9 mouse cellular contexts compared by ENCODE assay signal in the genomic region with DNA sequence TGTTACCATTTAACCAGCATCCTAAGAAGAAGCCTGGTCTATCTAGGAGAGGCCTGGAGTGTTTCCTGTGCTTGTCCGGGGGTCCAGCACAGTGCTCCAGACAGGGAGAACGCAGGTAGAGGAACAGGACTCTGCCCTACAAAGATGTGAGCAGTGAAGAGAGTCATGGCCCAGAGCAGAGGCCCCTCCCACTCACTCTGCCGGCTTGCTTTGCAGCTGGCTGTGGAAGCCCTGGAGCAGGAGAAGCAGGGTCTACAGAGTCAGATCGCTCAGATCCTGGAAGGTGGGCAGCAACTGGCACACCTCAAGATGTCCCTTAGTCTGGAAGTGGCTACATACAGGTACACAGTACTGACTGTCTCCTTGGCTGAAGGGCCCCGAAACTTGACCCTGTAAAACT. TPM values are rescaled to one million over a fixed set of nuclear protein-coding genes. Genes with fewer than 3 reads are reported as not detected.
DNase-seq lines count a peak whose midpoint lies in the region; ATAC-seq and TF ChIP-seq lines count a peak whose summit lies in the region.
"Had no signal": no experiment of that assay in that cellular context is flagged by ENCODE, and none has a peak within 500 bp of the region (broad histone marks: within the 10 kb centered on the region; RNA-seq: fewer than 3 reads in every experiment).

No protein-coding gene starts in this region.

- TF ChIP-seq CTCF in brain, embryonic 14.5 days (IDR thresholded peaks at IDR 0.05; ENCODE audit: borderline replicate concordance, extremely low read depth, insufficient read depth, insufficient read length) = no peak

- H3K9ac ChIP-seq in heart, embryonic 11.5 days (ENCODE audit: low read depth, low read length) = peak overlapping the region; percentile 81
- peak overlapping the region; percentile 69 for H3K9ac ChIP-seq in hindbrain, embryonic 14.5 days
- H3K9ac ChIP-seq in midbrain, embryonic 13.5 days (replicated peaks) = peak overlapping the region; percentile 89

- H3K36me3 ChIP-seq in heart, embryonic 11.5 days (ENCODE audit: control insufficient read depth, insufficient read depth, low read length) = peaks cover 6% of the 10 kb centered on the region; the same call in 1 of the 2 replicates
- peaks cover 6% of the 10 kb centered on the region; the same call in 1 of the 2 replicates for H3K36me3 ChIP-seq in hindbrain, embryonic 14.5 days (replicated peaks; ENCODE audit: control insufficient read depth, insufficient read depth)
- peaks cover 21% of the 10 kb centered on the region for H3K36me3 ChIP-seq in midbrain, embryonic 13.5 days

- H3K27me3 ChIP-seq in heart, embryonic 11.5 days (ENCODE audit: control insufficient read depth, insufficient read depth, low read length) = peaks cover 19% of the 10 kb centered on the region
- no peaks in the 10 kb centered on the region for H3K27me3 ChIP-seq in hindbrain, embryonic 14.5 days (ENCODE audit: control insufficient read depth, insufficient read depth, low read length)
- H3K27me3 ChIP-seq in midbrain, embryonic 13.5 days = no peaks in the 10 kb centered on the region

- H3K4me3 ChIP-seq in heart, embryonic 11.5 days (ENCODE audit: low read depth, low read length) = peak overlapping the region; percentile 67
- H3K4me3 ChIP-seq in hindbrain, embryonic 14.5 days (replicated peaks; ENCODE audit: low read length) = peak overlapping the region; percentile 47
- H3K4me3 ChIP-seq in midbrain, embryonic 13.5 days (replicated peaks) = peak overlapping the region; percentile 70

- intact Hi-C loops in heart, postnatal 10 days (cut with DNase I) = no loop called here

- peaks cover 39% of the 10 kb centered on the region for H3K4me1 ChIP-seq in heart, embryonic 11.5 days (ENCODE audit: control insufficient read depth, insufficient read depth, low read length)
- H3K4me1 ChIP-seq in hindbrain, embryonic 14.5 days (replicated peaks; ENCODE audit: control insufficient read depth, insufficient read depth, low read length) = peaks cover 27% of the 10 kb centered on the region; the same call in 1 of the 2 replicates
- H3K4me1 ChIP-seq in midbrain, embryonic 13.5 days (replicated peaks) = peaks cover 55% of the 10 kb centered on the region

- 27% methylated on average over 5 of the region's 5 CpGs for WGBS in heart, embryonic 11.5 days (ENCODE audit: insufficient replicate concordance)
- WGBS in hindbrain, embryonic 14.5 days = 13% methylated on average over 5 of the region's 5 CpGs
- 14% methylated on average over 5 of the region's 5 CpGs for WGBS in midbrain, embryonic 13.5 days

- no peaks in the 10 kb centered on the region for H3K9me3 ChIP-seq in heart, embryonic 11.5 days (replicated peaks; ENCODE audit: control insufficient read depth, low read length)
- H3K9me3 ChIP-seq in hindbrain, embryonic 14.5 days (ENCODE audit: control insufficient read depth, low read length) = no peaks in the 10 kb centered on the region
- no peaks in the 10 kb centered on the region for H3K9me3 ChIP-seq in midbrain, embryonic 13.5 days

- no peak overlapping the region for H3K27ac ChIP-seq in heart, embryonic 11.5 days (ENCODE audit: low read depth, low read length)
- H3K27ac ChIP-seq in hindbrain, embryonic 14.5 days = peak overlapping the region; percentile 78
- H3K27ac ChIP-seq in midbrain, embryonic 13.5 days = peak overlapping the region; percentile 90

- DNase-seq in heart, postnatal 10 days = no peak
- peak; percentile 49 for DNase-seq in brain, embryonic 14.5 days (ENCODE audit: low read depth)
- DNase-seq in hindbrain, embryonic 14.5 days (ENCODE audit: low spot score) = no peak
- no peak for DNase-seq in cerebellum, postnatal 4 days (ENCODE audit: low spot score in 2 of 2)

- peak overlapping the region; percentile 95 for H3K4me2 ChIP-seq in heart, embryonic 11.5 days
- peak overlapping the region; percentile 78 for H3K4me2 ChIP-seq in hindbrain, embryonic 14.5 days (replicated peaks)
- peak overlapping the region; percentile 94 for H3K4me2 ChIP-seq in midbrain, embryonic 13.5 days (replicated peaks)

- TF ChIP-seq POLR2A in brain, embryonic 14.5 days (IDR thresholded peaks at IDR 0.05; ENCODE audit: borderline replicate concordance, extremely low read depth, insufficient read depth, insufficient read length, poor library complexity, severe bottlenecking) = no peak

- no peak for ATAC-seq in heart, embryonic 11.5 days (replicated peaks; ENCODE audit: insufficient number of reproducible peaks, low FRiP score, low TSS enrichment)
- ATAC-seq in hindbrain, embryonic 14.5 days (ENCODE audit: low FRiP score) = no peak
- ATAC-seq in midbrain, embryonic 13.5 days = no peak
- ATAC-seq in megakaryocyte-erythroid progenitor cell, adult 5-6 weeks (replicated peaks; ENCODE audit: low FRiP score, low TSS enrichment, poor library complexity, severe bottlenecking) = no peak
- no peak for ATAC-seq in megakaryocyte, adult 5-6 weeks (ENCODE audit: poor library complexity, severe bottlenecking)

RNA-seq across cellular contexts. Expression of a gene that starts 1.9 kb away (rescaled TPM):
- polyA plus RNA-seq in heart, embryonic 11.5 days (2014; fragmentation: Nextera tagmentation; extraction: Ambion mirVana) = 11.1 and 15.1 TPM in 2 replicates
- 10 to 100 TPM; 56.4 to 62.4 TPM for total RNA-seq in heart, postnatal 10 days (2021)
- polyA plus RNA-seq in brain, embryonic 14.5 days (2012; rRNA removed) = 29.1 and 44.3 TPM in 2 replicates
- polyA plus RNA-seq in hindbrain, embryonic 14.5 days (2014; fragmentation: Nextera tagmentation; extraction: Ambion mirVana) = 20.5 and 20.7 TPM in 2 replicates
- 61.9 and 77.6 TPM in 2 replicates for polyA plus RNA-seq in midbrain, embryonic 13.5 days (2015; fragmentation: Nextera tagmentation; extraction: Ambion mirVana)
- not detected in 2 replicates for total RNA-seq in megakaryocyte-erythroid progenitor cell, adult 5-6 weeks (2014; fragmentation: Nextera tagmentation)
- total RNA-seq in megakaryocyte-erythroid progenitor cell, adult 5-6 weeks (2017) = 0.84 TPM in 1 of 2 replicates, not detected in the other
- not detected in 2 replicates for total RNA-seq in megakaryocyte, adult 5-6 weeks (2015)
- total RNA-seq in megakaryocyte, adult 5-6 weeks (2017) = not detected in 2 replicates

RNA-seq across cellular contexts. Expression of a gene that starts 24.3 kb away (rescaled TPM):
- polyA plus RNA-seq in heart, embryonic 11.5 days (2014; fragmentation: Nextera tagmentation; extraction: Ambion mirVana) = 24.1 and 25.1 TPM in 2 replicates
- under 1 TPM; 0.57 to 0.81 TPM for total RNA-seq in heart, postnatal 10 days (2021)
- 20.0 and 33.4 TPM in 2 replicates for polyA plus RNA-seq in brain, embryonic 14.5 days (2012; rRNA removed)
- polyA plus RNA-seq in hindbrain, embryonic 14.5 days (2014; fragmentation: Nextera tagmentation; extraction: Ambion mirVana) = 48.7 and 56.4 TPM in 2 replicates
- polyA plus RNA-seq in midbrain, embryonic 13.5 days (2015; fragmentation: Nextera tagmentation; extraction: Ambion mirVana) = 129 and 135 TPM in 2 replicates
- 2.8 TPM in 1 of 2 replicates, not detected in the other for total RNA-seq in megakaryocyte-erythroid progenitor cell, adult 5-6 weeks (2014; fragmentation: Nextera tagmentation)
- total RNA-seq in megakaryocyte-erythroid progenitor cell, adult 5-6 weeks (2017) = 1.2 TPM in 1 of 2 replicates, not detected in the other
- total RNA-seq in megakaryocyte, adult 5-6 weeks (2015) = 1.3 TPM in 1 of 2 replicates, not detected in the other
- not detected in 2 replicates for total RNA-seq in megakaryocyte, adult 5-6 weeks (2017)

RNA-seq across cellular contexts. Expression of a gene that starts 27.3 kb away (rescaled TPM):
- polyA plus RNA-seq in heart, embryonic 11.5 days (2014; fragmentation: Nextera tagmentation; extraction: Ambion mirVana) = not detected in 2 replicates
- under 1 TPM in 1 of 2 experiments, not detected in 1; 0.17 TPM for total RNA-seq in heart, postnatal 10 days (2021)
- 56.8 and 62.0 TPM in 2 replicates for polyA plus RNA-seq in brain, embryonic 14.5 days (2012; rRNA removed)
- 89.1 and 99.3 TPM in 2 replicates for polyA plus RNA-seq in hindbrain, embryonic 14.5 days (2014; fragmentation: Nextera tagmentation; extraction: Ambion mirVana)
- polyA plus RNA-seq in midbrain, embryonic 13.5 days (2015; fragmentation: Nextera tagmentation; extraction: Ambion mirVana) = 10.1 and 14.0 TPM in 2 replicates
- not detected in 2 replicates for total RNA-seq in megakaryocyte-erythroid progenitor cell, adult 5-6 weeks (2014; fragmentation: Nextera tagmentation)
- not detected in 2 replicates for total RNA-seq in megakaryocyte-erythroid progenitor cell, adult 5-6 weeks (2017)
- total RNA-seq in megakaryocyte, adult 5-6 weeks (2015) = not detected in 2 replicates
- not detected in 2 replicates for total RNA-seq in megakaryocyte, adult 5-6 weeks (2017)
- total RNA-seq: gastrocnemius, adult 18-20 months had no signal

RNA-seq across cellular contexts. Expression of a gene that starts 42.3 kb away (rescaled TPM):
- polyA plus RNA-seq in heart, embryonic 11.5 days (2014; fragmentation: Nextera tagmentation; extraction: Ambion mirVana) = 14.3 and 14.9 TPM in 2 replicates
- 1 to 10 TPM; 6.8 to 7.0 TPM for total RNA-seq in heart, postnatal 10 days (2021)
- 41.0 and 55.9 TPM in 2 replicates for polyA plus RNA-seq in brain, embryonic 14.5 days (2012; rRNA removed)
- 15.8 and 18.1 TPM in 2 replicates for polyA plus RNA-seq in hindbrain, embryonic 14.5 days (2014; fragmentation: Nextera tagmentation; extraction: Ambion mirVana)
- polyA plus RNA-seq in midbrain, embryonic 13.5 days (2015; fragmentation: Nextera tagmentation; extraction: Ambion mirVana) = 19.8 and 24.9 TPM in 2 replicates
- total RNA-seq in megakaryocyte-erythroid progenitor cell, adult 5-6 weeks (2014; fragmentation: Nextera tagmentation) = 26.9 and 34.3 TPM in 2 replicates
- 4.1 and 10.0 TPM in 2 replicates for total RNA-seq in megakaryocyte-erythroid progenitor cell, adult 5-6 weeks (2017)
- 7.2 and 7.8 TPM in 2 replicates for total RNA-seq in megakaryocyte, adult 5-6 weeks (2015)
- total RNA-seq in megakaryocyte, adult 5-6 weeks (2017) = 8.7 and 10.2 TPM in 2 replicates

RNA-seq across cellular contexts. Expression of a gene that starts 42.7 kb away (rescaled TPM):
- polyA plus RNA-seq in heart, embryonic 11.5 days (2014; fragmentation: Nextera tagmentation; extraction: Ambion mirVana) = 25.0 and 30.2 TPM in 2 replicates
- 10 to 100 TPM; 16.2 to 18.9 TPM for total RNA-seq in heart, postnatal 10 days (2021)
- polyA plus RNA-seq in brain, embryonic 14.5 days (2012; rRNA removed) = 29.2 and 29.4 TPM in 2 replicates
- 17.0 and 18.5 TPM in 2 replicates for polyA plus RNA-seq in hindbrain, embryonic 14.5 days (2014; fragmentation: Nextera tagmentation; extraction: Ambion mirVana)
- polyA plus RNA-seq in midbrain, embryonic 13.5 days (2015; fragmentation: Nextera tagmentation; extraction: Ambion mirVana) = 49.2 and 51.0 TPM in 2 replicates
- 65.1 and 78.0 TPM in 2 replicates for total RNA-seq in megakaryocyte-erythroid progenitor cell, adult 5-6 weeks (2014; fragmentation: Nextera tagmentation)
- 60.4 and 61.7 TPM in 2 replicates for total RNA-seq in megakaryocyte-erythroid progenitor cell, adult 5-6 weeks (2017)
- total RNA-seq in megakaryocyte, adult 5-6 weeks (2015) = 27.5 and 28.8 TPM in 2 replicates
- total RNA-seq in megakaryocyte, adult 5-6 weeks (2017) = 25.0 and 26.3 TPM in 2 replicates

Comparison
In these comparisons a context has a peak if more than half of its experiments do, and no peak if none do; other contexts are left out.
1. RNA of a gene that starts 27.3 kb away (polyA plus RNA-seq): 89.1 to 99.3 TPM in hindbrain, embryonic 14.5 days, 56.8 to 62.0 TPM in brain, embryonic 14.5 days and 10.1 to 14.0 TPM in midbrain, embryonic 13.5 days; not detected in heart, embryonic 11.5 days; every median in the first group is over 10 times any median in the second.
2. Peak in every context shown above with its lines, with median percentiles within 50 percentile points of each other: H3K4me2 ChIP-seq, H3K4me3 ChIP-seq and H3K9ac ChIP-seq.